Mouse (Mus musculus) MEL (cell line): ENCODE measurements around the gene Acta2. TPM values are rescaled to one million over a fixed set of nuclear protein-coding genes. Genes with fewer than 3 reads are reported as not detected.
A peak's percentile ranks its signal among the peaks of the same experiment; 100 is the strongest.

Experiments
- DNase-seq: peaks from one replicate; pipeline ENCODE4 v3.0.0; 2011; ENCODE audit warnings: low read depth, low spot score
- H3K27ac ChIP-seq: 2 replicates; pipeline ENCODE4 v1.5.1; 2012; ENCODE audit warnings: low read depth, mild to moderate bottlenecking, control low read depth, low read length, moderate library complexity; ENCODE audit not compliant: control insufficient read depth
- H3K27me3 ChIP-seq, 2 experiments: fragments of 150-350 bp in 1 of 2; sonication (generic) in 1 of 2; 2 replicates each; pipeline ENCODE4 v1.6.1; 2012; ENCODE audit warnings: low read length in 2 of 2, mild to moderate bottlenecking in 2 of 2, improper control_type of control experiment in 1 of 2, moderate library complexity in 1 of 2; ENCODE audit not compliant: insufficient read depth in 2 of 2, control insufficient read depth in 1 of 2
- H3K36me3 ChIP-seq, 2 experiments: 2 replicates each; pipeline ENCODE4 v1.6.1; 2012 to 2014; ENCODE audit warnings: low read length in 2 of 2, improper control_type of control experiment in 1 of 2, inconsistent platforms in 1 of 2, mild to moderate bottlenecking in 1 of 2; ENCODE audit not compliant: insufficient read depth in 2 of 2, control insufficient read depth in 1 of 2
- H3K4me1 ChIP-seq, 2 experiments: fragments of 150-350 bp in 1 of 2; sonication (generic) in 1 of 2; 2 replicates each; pipeline ENCODE4 v1.6.1; 2012; ENCODE audit warnings: low read length in 2 of 2, improper control_type of control experiment in 1 of 2, mild to moderate bottlenecking in 1 of 2; ENCODE audit not compliant: insufficient read depth in 2 of 2, control insufficient read depth in 1 of 2
- H3K4me3 ChIP-seq, 2 experiments: fragments of 150-350 bp in 1 of 2; sonication (generic) in 1 of 2; 2 replicates each; pipeline ENCODE4 v1.5.1; 2012; ENCODE audit warnings: low read depth in 2 of 2, low read length in 2 of 2, mild to moderate bottlenecking in 2 of 2, moderate library complexity in 2 of 2, control low read depth in 1 of 2, improper control_type of control experiment in 1 of 2; ENCODE audit not compliant: control insufficient read depth in 1 of 2, insufficient read depth in 1 of 2
- H3K79me2 ChIP-seq: 2 replicates; pipeline ENCODE4 v1.6.1; 2012; ENCODE audit warnings: mild to moderate bottlenecking, low read length, moderate library complexity; ENCODE audit not compliant: control insufficient read depth, poor library complexity, insufficient read depth
- H3K9ac ChIP-seq: 2 replicates; pipeline ENCODE4 v1.6.1; 2012; ENCODE audit warnings: low read depth, mild to moderate bottlenecking, control low read depth, low read length, moderate library complexity; ENCODE audit not compliant: control insufficient read depth, poor library complexity, severe bottlenecking
- H3K9me3 ChIP-seq: fragments of 150-350 bp; sonication (generic); replicated peaks from 2 replicates; pipeline ENCODE4 v1.6.1; 2012; ENCODE audit warnings: mild to moderate bottlenecking, low read length, improper control_type of control experiment, moderate library complexity; ENCODE audit not compliant: insufficient read depth
- BHLHE40 ChIP-seq: IDR thresholded peaks from 2 replicates; pipeline ENCODE4 v1.6.1; 2012; ENCODE audit warnings: low read depth, mild to moderate bottlenecking, inconsistent platforms, low read length, improper control_type of control experiment, borderline replicate concordance
- CHD1 ChIP-seq: IDR thresholded peaks from 2 replicates; pipeline ENCODE4 v1.6.1; 2012; ENCODE audit warnings: low read depth, mild to moderate bottlenecking, inconsistent platforms, low read length, improper control_type of control experiment
- CHD2 ChIP-seq: IDR thresholded peaks from 2 replicates; pipeline ENCODE4 v1.6.1; 2011; ENCODE audit warnings: low read length, improper control_type of control experiment
- CTCF ChIP-seq, 3 experiments: IDR thresholded peaks in 2 of 3; conservative IDR thresholded peaks in 1 of 3; 2 replicates each; pipeline ENCODE4 v1.5.1; 2011 to 2012; ENCODE audit warnings: low read length in 3 of 3, low read depth in 2 of 3, mild to moderate bottlenecking in 2 of 3, improper control_type of control experiment in 1 of 3, inconsistent platforms in 1 of 3, mixed read lengths in 1 of 3, moderate library complexity in 1 of 3; ENCODE audit not compliant: control insufficient read depth in 1 of 3, insufficient read depth in 1 of 3, poor library complexity in 1 of 3, severe bottlenecking in 1 of 3
- E2F4 ChIP-seq: IDR thresholded peaks from 2 replicates; pipeline ENCODE4 v1.6.1; 2011; ENCODE audit warnings: low read depth, low read length, improper control_type of control experiment, borderline replicate concordance
- EP300 ChIP-seq, 2 experiments: IDR thresholded peaks; 2 replicates each; pipeline ENCODE4 v1.6.1; 2011; ENCODE audit warnings: improper control_type of control experiment in 2 of 2, low read length in 2 of 2, low read depth in 1 of 2, mild to moderate bottlenecking in 1 of 2
- ETS1 ChIP-seq: IDR thresholded peaks from 2 replicates; pipeline ENCODE4 v1.6.1; 2012; ENCODE audit warnings: low read depth, mild to moderate bottlenecking, inconsistent platforms, low read length, improper control_type of control experiment, moderate library complexity
- GATA1 ChIP-seq: IDR thresholded peaks from 2 replicates; pipeline ENCODE4 v1.6.1; 2011; ENCODE audit warnings: low read depth, low read length, improper control_type of control experiment
- HCFC1 ChIP-seq: IDR thresholded peaks from 2 replicates; pipeline ENCODE4 v1.6.1; 2012; ENCODE audit warnings: low read depth, mild to moderate bottlenecking, inconsistent platforms, low read length, improper control_type of control experiment, moderate library complexity
- JUND ChIP-seq: IDR thresholded peaks from 2 replicates; pipeline ENCODE4 v1.6.1; 2011; ENCODE audit warnings: low read depth, mild to moderate bottlenecking, improper control_type of control experiment, low read length
- MAFK ChIP-seq: IDR thresholded peaks from 2 replicates; pipeline ENCODE4 v1.6.1; 2011; ENCODE audit warnings: low read depth, mild to moderate bottlenecking, low read length, improper control_type of control experiment, borderline replicate concordance
- MAX ChIP-seq: IDR thresholded peaks from 2 replicates; pipeline ENCODE4 v1.6.1; 2011; ENCODE audit warnings: low read length, improper control_type of control experiment
- MAZ ChIP-seq: IDR thresholded peaks from 2 replicates; pipeline ENCODE4 v1.6.1; 2012; ENCODE audit warnings: low read depth, mild to moderate bottlenecking, inconsistent platforms, low read length, improper control_type of control experiment
- NELFE ChIP-seq: IDR thresholded peaks from 2 replicates; pipeline ENCODE4 v1.6.1; 2011; ENCODE audit warnings: low read depth, low read length, improper control_type of control experiment
- POLR2A ChIP-seq, 2 experiments: IDR thresholded peaks; 2 replicates each; pipeline ENCODE4 v1.6.1; 2011 to 2012; ENCODE audit warnings: low read length in 2 of 2, mild to moderate bottlenecking in 2 of 2, control low read depth in 1 of 2, improper control_type of control experiment in 1 of 2, low read depth in 1 of 2, moderate library complexity in 1 of 2; ENCODE audit not compliant: control insufficient read depth in 1 of 2, insufficient read depth in 1 of 2, poor library complexity in 1 of 2
- POLR2AphosphoS5 ChIP-seq: IDR thresholded peaks from 2 replicates; pipeline ENCODE4 v1.6.1; 2012; ENCODE audit warnings: low read depth, borderline replicate concordance, mild to moderate bottlenecking, inconsistent platforms, low read length, moderate library complexity, mixed read lengths
- RAD21 ChIP-seq: IDR thresholded peaks from 2 replicates; pipeline ENCODE4 v1.6.1; 2011; ENCODE audit warnings: mild to moderate bottlenecking, low read depth, low read length, improper control_type of control experiment
- SMC3 ChIP-seq: IDR thresholded peaks from 2 replicates; pipeline ENCODE4 v1.6.1; 2011; ENCODE audit warnings: low read depth, low read length, improper control_type of control experiment
- TBP ChIP-seq: IDR thresholded peaks from 2 replicates; pipeline ENCODE4 v1.8.0; 2011; ENCODE audit warnings: low read depth, low read length, improper control_type of control experiment
- UBTF ChIP-seq: IDR thresholded peaks from 2 replicates; pipeline ENCODE4 v1.6.1; 2012; ENCODE audit warnings: low read depth, mild to moderate bottlenecking, inconsistent platforms, low read length, improper control_type of control experiment, moderate library complexity, borderline replicate concordance; ENCODE audit not compliant: insufficient read depth
- ZC3H11A ChIP-seq: IDR thresholded peaks from 2 replicates; pipeline ENCODE4 v1.6.1; 2012; ENCODE audit warnings: low read depth, mild to moderate bottlenecking, inconsistent platforms, low read length, improper control_type of control experiment
- ZKSCAN1 ChIP-seq: IDR thresholded peaks from 2 replicates; pipeline ENCODE4 v1.6.1; 2012; ENCODE audit warnings: low read depth, mild to moderate bottlenecking, inconsistent platforms, low read length, improper control_type of control experiment, moderate library complexity
- ZMIZ1 ChIP-seq: IDR thresholded peaks from 2 replicates; pipeline ENCODE4 v1.6.1; 2012; ENCODE audit warnings: low read depth, mild to moderate bottlenecking, inconsistent platforms, low read length, improper control_type of control experiment, moderate library complexity
- ZNF384 ChIP-seq: IDR thresholded peaks from 2 replicates; pipeline ENCODE4 v1.6.1; 2012; ENCODE audit warnings: low read depth, mild to moderate bottlenecking, inconsistent platforms, low read length, improper control_type of control experiment
- polyA plus RNA-seq, 2 experiments: library from polyadenylated mRNA; stranded (reverse) in 1 of 2; unstranded in 1 of 2; fragments of >175 nt in 1 of 2; fragments of >200 nt in 1 of 2; gene quantifications; 2 replicates each; pipeline versions ENCODE4 v1.2.1 to v1.2.4; 2012; ENCODE audit warnings: low replicate concordance in 2 of 2, low read depth in 1 of 2; ENCODE audit not compliant: insufficient read length in 2 of 2, insufficient read depth in 1 of 2, missing spikeins in 1 of 2
- total RNA-seq: library from RNA; depleted of rRNA; stranded (reverse); fragments of 300-350 nt; gene quantifications from 2 replicates; pipeline ENCODE4 v1.2.3, GENCODE M21; 2012

Acta2 gene
- total and polyA plus RNA-seq, 3 experiments = not detected

DNA sequence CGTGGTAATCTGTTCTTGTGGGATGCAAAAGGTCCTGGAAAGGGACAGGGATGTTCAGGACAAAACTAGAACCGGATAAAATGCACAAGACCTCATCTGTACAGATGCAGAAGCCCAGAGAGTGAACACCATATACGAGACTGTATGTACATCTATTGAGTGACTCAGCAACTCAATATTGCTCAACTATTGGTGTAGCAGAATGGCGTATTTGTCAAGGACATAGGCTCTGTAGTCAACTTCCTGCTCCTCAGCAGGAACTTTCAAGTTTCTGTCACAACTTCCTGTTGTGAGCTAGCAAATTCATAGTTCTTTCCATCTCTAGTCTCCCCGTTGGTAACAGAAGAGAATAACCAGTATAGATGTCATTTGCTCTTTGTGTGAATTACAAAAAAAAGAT is 6.8 kb downstream of the Acta2 start:
- DNase-seq = no peak
- H3K4me1 ChIP-seq = no peaks in the 10 kb centered on the region
- no peaks in the 10 kb centered on the region for H3K27me3 ChIP-seq
- H3K9ac ChIP-seq = no peak overlapping the region
- TF ChIP-seq ZMIZ1 (no peak), SMC3 (no peak), POLR2AphosphoS5 (no peak), HCFC1 (no peak), POLR2A (IDR thresholded peaks at IDR 0.05; ENCODE audit: control insufficient read depth in 1 of 2, insufficient read depth in 1 of 2, low read depth in 1 of 2, low read length in 2 of 2, poor library complexity in 1 of 2) (no peak), UBTF (no peak), NELFE (no peak), ZKSCAN1 (no peak), BHLHE40 (no peak), CTCF (IDR thresholded peaks at IDR 0.05 in 2 of 3, conservative IDR thresholded peaks at IDR 0.05 in 1 of 3; ENCODE audit: control insufficient read depth in 1 of 3, insufficient read depth in 1 of 3, low read depth in 2 of 3, low read length in 3 of 3, poor library complexity in 1 of 3, severe bottlenecking in 1 of 3) (no peak), CHD2 (no peak), ZNF384 (no peak), TBP (no peak), MAZ (no peak), MAFK (no peak), JUND (no peak), ETS1 (no peak), GATA1 (no peak), E2F4 (no peak)
- TF ChIP-seq, all 39 proteins: peak for 0
- Histone ChIP-seq H3K79me2 (no peaks in the 10 kb centered on the region), H3K27ac (no peak overlapping the region), H3K4me3 (no peak overlapping the region), H3K9me3 (no peaks in the 10 kb centered on the region), H3K36me3 (no peaks in the 10 kb centered on the region)

DNA sequence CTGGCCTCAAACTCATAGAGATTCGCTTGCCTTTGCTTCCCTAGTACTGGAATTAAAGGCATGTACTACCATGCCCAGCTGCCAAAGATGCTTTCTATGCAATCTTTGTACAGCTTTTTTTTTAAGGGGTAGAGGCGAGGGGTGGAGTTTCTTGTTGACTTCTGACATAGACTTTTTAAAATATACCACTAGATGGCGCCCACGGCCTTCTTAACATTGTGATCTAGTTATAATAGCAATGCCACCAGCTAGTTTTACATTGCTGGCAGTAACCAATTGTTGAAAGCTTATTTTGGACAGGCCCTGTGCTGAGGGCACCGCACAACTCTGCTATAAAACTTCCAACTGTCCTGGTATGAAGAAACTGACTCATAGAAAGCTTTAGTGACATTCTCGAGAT is 11.3 kb downstream of the Acta2 start:
- Histone ChIP-seq H3K4me1 (no peaks in the 10 kb centered on the region), H3K27ac (no peak overlapping the region), H3K9me3 (no peaks in the 10 kb centered on the region), H3K27me3 (no peaks in the 10 kb centered on the region; a peak in 1 of 4 replicates), H3K4me3 (peak overlapping the region; percentile 7 to 9; a peak in 2 of 4 replicates), H3K36me3 (no peaks in the 10 kb centered on the region), H3K79me2 (no peaks in the 10 kb centered on the region), H3K9ac (no peak overlapping the region)
- TF ChIP-seq SMC3 (peak; percentile 75), EP300 (IDR thresholded peaks at IDR 0.05; ENCODE audit: low read depth in 1 of 2, low read length in 2 of 2) (no peak), CTCF (IDR thresholded peaks at IDR 0.05 in 2 of 3, conservative IDR thresholded peaks at IDR 0.05 in 1 of 3; ENCODE audit: control insufficient read depth in 1 of 3, insufficient read depth in 1 of 3, low read depth in 2 of 3, low read length in 3 of 3, poor library complexity in 1 of 3, severe bottlenecking in 1 of 3) (peak; percentile 28 to 84 (median 38)), ZNF384 (peak; percentile 85), RAD21 (peak; percentile 87), CHD1 (no peak), MAX (no peak), ZC3H11A (peak; percentile 73)
- DNase-seq = peak; percentile 82
